Comparison of ENCODE assay signal across 8 mouse cellular contexts in the genomic region with DNA sequence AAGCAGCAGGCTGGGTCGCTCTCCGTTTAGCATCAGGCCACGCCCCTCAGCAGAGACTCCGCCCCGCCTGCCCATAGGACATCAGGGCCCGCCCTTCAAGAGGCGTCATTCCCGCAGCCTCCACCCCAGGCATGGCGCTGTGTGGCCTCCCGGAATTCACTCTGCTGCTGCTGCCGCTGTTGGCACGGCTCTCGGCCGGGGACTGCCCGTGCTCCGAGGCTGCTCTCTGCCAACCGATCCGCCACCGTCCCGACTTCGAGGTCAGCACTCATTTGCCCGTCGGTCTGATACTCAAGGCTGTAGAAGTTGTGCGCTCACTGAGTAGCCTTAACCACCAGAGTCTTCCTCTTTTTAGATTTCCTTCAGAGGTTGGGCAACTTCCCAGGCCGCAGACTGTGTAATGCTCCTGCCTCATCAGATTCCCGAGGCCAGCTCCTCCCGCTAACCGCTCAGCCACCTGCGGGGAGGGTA. TPM values are rescaled to one million over a fixed set of nuclear protein-coding genes. Genes with fewer than 3 reads are reported as not detected.
DNase-seq lines count a peak whose midpoint lies in the region; ATAC-seq and TF ChIP-seq lines count a peak whose summit lies in the region.

No protein-coding gene starts in this region.

- peak overlapping the region; percentile 92 for H3K27ac ChIP-seq in gastrocnemius, adult 2 months
- peak overlapping the region; percentile 67 for H3K27ac ChIP-seq in hindbrain, postnatal 0 days
- peak overlapping the region; percentile 78 for H3K27ac ChIP-seq in left cerebral cortex, adult 2 months

- ATAC-seq in hindbrain, postnatal 0 days = peak; percentile 100
- ATAC-seq in megakaryocyte, adult 5-6 weeks (ENCODE audit: poor library complexity, severe bottlenecking) = peak; percentile 89

- peak; percentile 76 for DNase-seq in WW6 (ENCODE audit: low read depth, low spot score)
- DNase-seq in cerebellum, postnatal 4 days (ENCODE audit: low spot score in 2 of 2) = peak; percentile 76 to 86
- peak; percentile 95 for DNase-seq in gastrocnemius, adult 2 months
- DNase-seq in hindbrain, postnatal 0 days (ENCODE audit: low spot score) = peak; percentile 95
- peak; percentile 89 to 90 for DNase-seq in left cerebral cortex, adult 2 months (ENCODE audit: extremely low spot score in 1 of 2, low spot score in 2 of 2)
- peak; percentile 90 for DNase-seq in right cerebral cortex, adult 2 months (ENCODE audit: low spot score in 2 of 2)
- peak; percentile 93 for DNase-seq in urinary bladder, postnatal 14 days (ENCODE audit: low spot score)

- H3K9me3 ChIP-seq in hindbrain, postnatal 0 days (ENCODE audit: low read length) = no peaks in the 10 kb centered on the region

- no peaks in the 10 kb centered on the region for H3K4me1 ChIP-seq in hindbrain, postnatal 0 days (ENCODE audit: insufficient read depth, low read length)

- intact Hi-C loops in gastrocnemius, adult 2 months (cut with DNase I) = loop anchor here (5.0 to 10.0 kb wide), 2 partner anchors 47 to 106 kb away; a partner anchor contains a TSS
- intact Hi-C loops in left cerebral cortex, adult 2 months (cut with DNase I) = loop anchor here (5.0 kb wide), 1 partner anchor 322 kb away; no protein-coding TSS in a partner anchor

- no peaks in the 10 kb centered on the region for H3K36me3 ChIP-seq in hindbrain, postnatal 0 days (ENCODE audit: insufficient read depth, low read length)

- peak; percentile 42 for TF ChIP-seq CTCF in gastrocnemius, adult 2 months (IDR thresholded peaks at IDR 0.05)
- TF ChIP-seq CTCF in hindbrain, postnatal 0 days (IDR thresholded peaks at IDR 0.05; ENCODE audit: low read depth) = peak; percentile 65
- peak; percentile 41 for TF ChIP-seq CTCF in left cerebral cortex, adult 2 months (IDR thresholded peaks at IDR 0.05)

- peak overlapping the region; percentile 91 for H3K4me3 ChIP-seq in gastrocnemius, adult 2 months
- H3K4me3 ChIP-seq in hindbrain, postnatal 0 days (ENCODE audit: low read length) = peak overlapping the region; percentile 50
- peak overlapping the region; percentile 57 for H3K4me3 ChIP-seq in left cerebral cortex, adult 2 months

- H3K9ac ChIP-seq in hindbrain, postnatal 0 days (replicated peaks; ENCODE audit: low read length) = peak overlapping the region; percentile 51

- under 1% methylated on average over 29 of the region's 29 CpGs for WGBS in hindbrain, postnatal 0 days

- H3K4me2 ChIP-seq in hindbrain, postnatal 0 days (ENCODE audit: low read depth, low read length) = peak overlapping the region; percentile 76

- H3K27me3 ChIP-seq in hindbrain, postnatal 0 days (ENCODE audit: insufficient read depth, low read length) = no peaks in the 10 kb centered on the region

RNA-seq across cellular contexts. Expression of a gene that starts 0.8 kb away (rescaled TPM):
- total RNA-seq in gastrocnemius, adult 2 months (2021) = 1 to 10 TPM; 4.1 to 4.5 TPM
- 6.6 and 11.4 TPM in 2 replicates for total RNA-seq in hindbrain, postnatal 0 days (2014; rRNA removed)
- polyA plus RNA-seq in hindbrain, postnatal 0 days (2015; fragmentation: Nextera tagmentation; extraction: Ambion mirVana) = 5.7 and 6.2 TPM in 2 replicates
- total RNA-seq in left cerebral cortex, adult 2 months (2021) = 1 to 10 TPM; 7.1 to 8.1 TPM
- 27.2 and 37.1 TPM in 2 replicates for total RNA-seq in megakaryocyte, adult 5-6 weeks (2015)
- 25.0 and 26.0 TPM in 2 replicates for total RNA-seq in megakaryocyte, adult 5-6 weeks (2017)

RNA-seq across cellular contexts. Expression of a gene that starts 46.0 kb away (rescaled TPM):
- 10 to 100 TPM; 25.2 to 28.8 TPM for total RNA-seq in gastrocnemius, adult 2 months (2021)
- 21.7 and 23.6 TPM in 2 replicates for total RNA-seq in hindbrain, postnatal 0 days (2014; rRNA removed)
- 21.7 and 23.5 TPM in 2 replicates for polyA plus RNA-seq in hindbrain, postnatal 0 days (2015; fragmentation: Nextera tagmentation; extraction: Ambion mirVana)
- 10 to 100 TPM; 91.0 to 91.6 TPM for total RNA-seq in left cerebral cortex, adult 2 months (2021)
- 6.6 and 9.1 TPM in 2 replicates for total RNA-seq in megakaryocyte, adult 5-6 weeks (2015)
- total RNA-seq in megakaryocyte, adult 5-6 weeks (2017) = 12.8 and 15.1 TPM in 2 replicates

RNA-seq across cellular contexts. Expression of a gene that starts 49.1 kb away (rescaled TPM):
- total RNA-seq in gastrocnemius, adult 2 months (2021) = 1 to 10 TPM; 4.4 to 5.4 TPM
- 1.4 and 5.6 TPM in 2 replicates for total RNA-seq in hindbrain, postnatal 0 days (2014; rRNA removed)
- 3.2 and 4.9 TPM in 2 replicates for polyA plus RNA-seq in hindbrain, postnatal 0 days (2015; fragmentation: Nextera tagmentation; extraction: Ambion mirVana)
- 1 to 10 TPM; 3.2 to 3.7 TPM for total RNA-seq in left cerebral cortex, adult 2 months (2021)
- total RNA-seq in megakaryocyte, adult 5-6 weeks (2015) = 6.8 and 12.8 TPM in 2 replicates
- 6.3 and 16.1 TPM in 2 replicates for total RNA-seq in megakaryocyte, adult 5-6 weeks (2017)

RNA-seq across cellular contexts. Expression of a gene that starts 49.2 kb away (rescaled TPM):
- total RNA-seq in gastrocnemius, adult 2 months (2021) = 100 to 1,000 TPM; 409 to 580 TPM
- 100 and 119 TPM in 2 replicates for total RNA-seq in hindbrain, postnatal 0 days (2014; rRNA removed)
- 411 and 424 TPM in 2 replicates for polyA plus RNA-seq in hindbrain, postnatal 0 days (2015; fragmentation: Nextera tagmentation; extraction: Ambion mirVana)
- 10 to 100 TPM; 41.1 to 46.3 TPM for total RNA-seq in left cerebral cortex, adult 2 months (2021)
- total RNA-seq in megakaryocyte, adult 5-6 weeks (2015) = 436 and 445 TPM in 2 replicates
- total RNA-seq in megakaryocyte, adult 5-6 weeks (2017) = 196 and 210 TPM in 2 replicates

Comparison
In these comparisons a context has a peak if more than half of its experiments do, and no peak if none do; other contexts are left out.
1. Peak in every context shown above with its lines: DNase-seq, ATAC-seq, H3K4me3 ChIP-seq and H3K27ac ChIP-seq.